Mouse (Mus musculus) embryonic facial prominence, embryonic 12.5 days (tissue): ENCODE measurements around the gene Dgkq. TPM values are rescaled to one million over a fixed set of nuclear protein-coding genes. Genes with fewer than 3 reads are reported as not detected.
A peak's percentile ranks its signal among the peaks of the same experiment; 100 is the strongest.

ENCODE experiments used
- ATAC-seq: fragments of 200-750 bp; cut with Nextera tagmentation; 2 replicates; pipeline ENCODE4 v1.8.0; 2017; ENCODE audit not compliant: insufficient number of reproducible peaks, insufficient read depth, low FRiP score, low TSS enrichment
- H3K27ac ChIP-seq: fragments of 300-500 bp; sonication (generic); 2 replicates; pipeline ENCODE4 v1.5.1; 2016; ENCODE audit warnings: mild to moderate bottlenecking
- H3K27me3 ChIP-seq: fragments of 300-500 bp; sonication (generic); 2 replicates; pipeline ENCODE4 v1.6.1; 2016; ENCODE audit warnings: mild to moderate bottlenecking, moderate library complexity
- H3K36me3 ChIP-seq: fragments of 300-500 bp; sonication (generic); 2 replicates; pipeline ENCODE4 v1.6.1; 2016; ENCODE audit warnings: mild to moderate bottlenecking
- H3K4me1 ChIP-seq: fragments of 300-500 bp; sonication (generic); 2 replicates; pipeline ENCODE4 v1.6.1; 2016
- H3K4me2 ChIP-seq: fragments of 300-500 bp; sonication (generic); replicated peaks from 2 replicates; pipeline ENCODE4 v1.6.1; 2016; ENCODE audit warnings: mild to moderate bottlenecking, moderate library complexity
- H3K4me3 ChIP-seq: fragments of 300-500 bp; sonication (generic); 2 replicates; pipeline ENCODE4 v1.5.1; 2016; ENCODE audit warnings: mild to moderate bottlenecking
- H3K9ac ChIP-seq: fragments of 300-500 bp; sonication (generic); 2 replicates; pipeline ENCODE4 v1.6.1; 2016; ENCODE audit warnings: mild to moderate bottlenecking, moderate library complexity
- H3K9me3 ChIP-seq: fragments of 300-500 bp; sonication (generic); 2 replicates; pipeline ENCODE4 v1.6.1; 2016; ENCODE audit warnings: mild to moderate bottlenecking, moderate library complexity
- WGBS: fragments of 180-500 bp; shearing (Covaris S2); methylation state at CpG from one replicate; pipeline ENCODE4 v1.1.7; 2016; 5-methylcytosine and 5-hydroxymethylcytosine counted together
- polyA plus RNA-seq: library from polyadenylated mRNA; unstranded; fragments of >200 nt; fragmentation: Nextera tagmentation; extraction: Ambion mirVana; gene quantifications from 2 replicates; pipeline ENCODE4 v1.2.1, GENCODE M21; 2016

The Dgkq gene
- polyA plus RNA-seq, 1 experiment from 2014 or later: 16.6 TPM

GRCm38 (mm10) chr5:108701341-108702021, 32.0 kb upstream of the Dgkq start:
- H3K27ac ChIP-seq: no peak overlapping the region
- WGBS: 64% methylated on average over 10 of the region's 10 CpGs
- no peak overlapping the region for H3K9ac ChIP-seq
- H3K4me2 ChIP-seq: no peak overlapping the region
- H3K4me3 ChIP-seq: no peak overlapping the region
- H3K9me3 ChIP-seq: no peaks in the 10 kb centered on the region
- peaks cover 41% of the 10 kb centered on the region for H3K4me1 ChIP-seq
- H3K27me3 ChIP-seq: no peaks in the 10 kb centered on the region
- peaks cover 53% of the 10 kb centered on the region for H3K36me3 ChIP-seq
- no peak for ATAC-seq

GRCm38 (mm10) chr5:108700346-108700745, 30.9 kb upstream of the Dgkq start:
- peaks cover 53% of the 10 kb centered on the region for H3K4me1 ChIP-seq
- H3K4me3 ChIP-seq: no peak overlapping the region
- H3K27ac ChIP-seq: peak overlapping the region; percentile 69
- H3K9ac ChIP-seq: no peak overlapping the region
- H3K36me3 ChIP-seq: peaks cover 43% of the 10 kb centered on the region
- WGBS: 23% methylated on average over 3 of the region's 3 CpGs
- H3K4me2 ChIP-seq: no peak overlapping the region; the same call in 1 of the 2 replicates
- H3K9me3 ChIP-seq: no peaks in the 10 kb centered on the region
- H3K27me3 ChIP-seq: no peaks in the 10 kb centered on the region
- no peak; the same call in 1 of the 2 replicates for ATAC-seq

GRCm38 (mm10) chr5:108697341-108697753, 27.9 kb upstream of the Dgkq start:
- H3K9ac ChIP-seq: peak overlapping the region; percentile 24; the same call in 1 of the 2 replicates
- no peak overlapping the region for H3K4me3 ChIP-seq
- H3K27me3 ChIP-seq: no peaks in the 10 kb centered on the region
- H3K27ac ChIP-seq: peak overlapping the region; percentile 69; the same call in 1 of the 2 replicates
- WGBS: 29% methylated on average over 4 of the region's 4 CpGs
- H3K4me1 ChIP-seq: peaks cover 68% of the 10 kb centered on the region
- peaks cover 20% of the 10 kb centered on the region for H3K36me3 ChIP-seq
- no peak for ATAC-seq
- H3K4me2 ChIP-seq: peak overlapping the region; percentile 13; the same call in 1 of the 2 replicates
- H3K9me3 ChIP-seq: no peaks in the 10 kb centered on the region

- Histone ChIP-seq H3K4me3 (no peak overlapping the region), H3K4me1 (peaks cover 75% of the 10 kb centered on the region), H3K27me3 (no peaks in the 10 kb centered on the region), H3K4me2 (peak overlapping the region; percentile 75), H3K36me3 (peaks cover 12% of the 10 kb centered on the region; the same call in 1 of the 2 replicates), H3K9ac (0 out of 2 replicates have a peak overlapping the region, but pooled peaks have one; percentile 30), H3K9me3 (no peaks in the 10 kb centered on the region), H3K27ac (0 out of 2 replicates have a peak overlapping the region, but pooled peaks have one; percentile 41)
- WGBS: 54% methylated on average over 3 of the region's 3 CpGs
- no peak for ATAC-seq
Observed at GRCm38 (mm10) chr5:108696542-108696941, 27.1 kb upstream of the Dgkq start.

GRCm38 (mm10) chr5:108695861-108696260, 26.4 kb upstream of the Dgkq start:
- H3K9ac ChIP-seq: no peak overlapping the region
- H3K36me3 ChIP-seq: peaks cover 11% of the 10 kb centered on the region; the same call in 1 of the 2 replicates
- H3K4me3 ChIP-seq: peak overlapping the region; percentile 81
- WGBS: 92% methylated on average over 12 of the region's 12 CpGs
- no peaks in the 10 kb centered on the region for H3K9me3 ChIP-seq
- no peak overlapping the region for H3K27ac ChIP-seq
- no peaks in the 10 kb centered on the region for H3K27me3 ChIP-seq
- H3K4me2 ChIP-seq: peak overlapping the region; percentile 75
- peaks cover 70% of the 10 kb centered on the region for H3K4me1 ChIP-seq
- no peak for ATAC-seq

GRCm38 (mm10) chr5:108694352-108695261, 25.1 kb upstream of the Dgkq start:
- H3K36me3 ChIP-seq: peaks cover 11% of the 10 kb centered on the region; the same call in 1 of the 2 replicates
- peaks cover 59% of the 10 kb centered on the region for H3K4me1 ChIP-seq
- peak overlapping the region; percentile 75 for H3K4me2 ChIP-seq
- H3K9me3 ChIP-seq: no peaks in the 10 kb centered on the region
- peak overlapping the region; percentile 93 for H3K9ac ChIP-seq
- 1% methylated on average over 98 of the region's 99 CpGs for WGBS
- peak overlapping the region; percentile 73 for H3K27ac ChIP-seq
- H3K4me3 ChIP-seq: peak overlapping the region; percentile 81
- peak; percentile 53 for ATAC-seq
- H3K27me3 ChIP-seq: no peaks in the 10 kb centered on the region

- H3K4me3 ChIP-seq: peak overlapping the region; percentile 81
- peaks cover 6% of the 10 kb centered on the region; the same call in 1 of the 2 replicates for H3K36me3 ChIP-seq
- H3K4me2 ChIP-seq: peak overlapping the region; percentile 75
- peak overlapping the region; percentile 73 for H3K27ac ChIP-seq
- peaks cover 54% of the 10 kb centered on the region for H3K4me1 ChIP-seq
- peak overlapping the region; percentile 93 for H3K9ac ChIP-seq
- H3K9me3 ChIP-seq: no peaks in the 10 kb centered on the region
- H3K27me3 ChIP-seq: no peaks in the 10 kb centered on the region
- WGBS: 1% methylated on average over 36 of the region's 43 CpGs
- ATAC-seq: peak; percentile 91
Observed at GRCm38 (mm10) chr5:108693872-108694288, 24.4 kb upstream of the Dgkq start.

GRCm38 (mm10) chr5:108692271-108692670, 22.8 kb upstream of the Dgkq start, which contains the start of gene Fgfrl1:
Fgfrl1 (plus strand) TSS chr5:108692382.
- Histone ChIP-seq H3K4me1 (peaks cover 40% of the 10 kb centered on the region), H3K4me3 (peak within 1 kb of the TSS; percentile 81), H3K4me2 (peak within 1 kb of the TSS; percentile 75), H3K9ac (peak within 1 kb of the TSS; percentile 93; the same call in 1 of the 2 replicates), H3K9me3 (no peaks in the 10 kb centered on the region), H3K27ac (no peak within 1 kb of the TSS), H3K36me3 (no peaks in the 10 kb centered on the region), H3K27me3 (no peaks in the 10 kb centered on the region)
- WGBS: 2% methylated on average over 16 of the region's 18 CpGs
- no peak for ATAC-seq

GRCm38 (mm10) chr5:108691152-108691551, 21.7 kb upstream of the Dgkq start:
- Histone ChIP-seq H3K36me3 (0 out of 2 replicates have a peak, but pooled peaks cover under 1% of the 10 kb centered on the region), H3K9me3 (no peaks in the 10 kb centered on the region), H3K27me3 (no peaks in the 10 kb centered on the region), H3K4me1 (peaks cover 31% of the 10 kb centered on the region), H3K4me3 (no peak overlapping the region), H3K27ac (no peak overlapping the region), H3K4me2 (no peak overlapping the region), H3K9ac (no peak overlapping the region)
- no peak for ATAC-seq
- 75% methylated on average over 4 of the region's 4 CpGs for WGBS

- 0 out of 2 replicates have a peak, but pooled peaks cover 6% of the 10 kb centered on the region for H3K36me3 ChIP-seq
- WGBS: 77% methylated on average over 5 of the region's 5 CpGs
- no peak for ATAC-seq
- H3K4me2 ChIP-seq: no peak overlapping the region
- no peak overlapping the region for H3K9ac ChIP-seq
- H3K27ac ChIP-seq: no peak overlapping the region
- no peaks in the 10 kb centered on the region for H3K27me3 ChIP-seq
- peaks cover 18% of the 10 kb centered on the region; the same call in 1 of the 2 replicates for H3K4me1 ChIP-seq
- H3K4me3 ChIP-seq: no peak overlapping the region
- H3K9me3 ChIP-seq: no peaks in the 10 kb centered on the region
Observed at GRCm38 (mm10) chr5:108689091-108689490, 19.6 kb upstream of the Dgkq start.

- no peak overlapping the region for H3K27ac ChIP-seq
- no peaks in the 10 kb centered on the region for H3K9me3 ChIP-seq
- H3K4me2 ChIP-seq: no peak overlapping the region
- peaks cover 9% of the 10 kb centered on the region for H3K4me1 ChIP-seq
- H3K27me3 ChIP-seq: no peaks in the 10 kb centered on the region
- no peak overlapping the region for H3K9ac ChIP-seq
- no peak overlapping the region for H3K4me3 ChIP-seq
- 93% methylated on average over 6 of the region's 6 CpGs for WGBS
- H3K36me3 ChIP-seq: 0 out of 2 replicates have a peak, but pooled peaks cover 3% of the 10 kb centered on the region
- ATAC-seq: no peak
Observed at GRCm38 (mm10) chr5:108680871-108681270, 11.4 kb upstream of the Dgkq start.
